Mouse (Mus musculus) spleen, adult 2 months (tissue): ENCODE data around the gene Slc16a6. TPM values are rescaled to one million over a fixed set of nuclear protein-coding genes. Genes with fewer than 3 reads are reported as not detected.

Source experiments
- DNase-seq, 2 experiments: peaks; one replicate each; pipeline versions ENCODE4 v3.0.0 to v3.0.0-alpha.2; 2012 to 2021; ENCODE audit warnings: low spot score in 2 of 2, low read depth in 1 of 2
- H3K27ac ChIP-seq: fragments of 200-500 bp; 2 replicates; pipeline ENCODE4 v1.5.1; 2012; ENCODE audit warnings: low read length, inconsistent platforms; ENCODE audit not compliant: insufficient read depth
- H3K27me3 ChIP-seq: fragments of 200-500 bp; 2 replicates; pipeline ENCODE4 v1.6.1; 2012; ENCODE audit warnings: mild to moderate bottlenecking, moderate library complexity, low read length, inconsistent platforms; ENCODE audit not compliant: control insufficient read depth, insufficient read depth
- H3K36me3 ChIP-seq: fragments of 200-500 bp; 2 replicates; pipeline ENCODE4 v1.6.1; 2012; ENCODE audit warnings: mild to moderate bottlenecking, low read length, inconsistent platforms; ENCODE audit not compliant: control insufficient read depth, insufficient read depth
- H3K4me1 ChIP-seq: fragments of 200-500 bp; 2 replicates; pipeline ENCODE4 v1.6.1; 2011; ENCODE audit warnings: inconsistent platforms; ENCODE audit not compliant: control insufficient read depth, insufficient read depth, insufficient read length
- H3K4me3 ChIP-seq: fragments of 200-500 bp; 2 replicates; pipeline ENCODE4 v1.5.1; 2011; ENCODE audit warnings: mild to moderate bottlenecking, inconsistent platforms; ENCODE audit not compliant: insufficient read depth, insufficient read length; ENCODE audit errors: extremely low read depth
- CTCF ChIP-seq: fragments of 200-500 bp; IDR thresholded peaks from 2 replicates; pipeline ENCODE4 v1.5.1; 2011; ENCODE audit warnings: mild to moderate bottlenecking, inconsistent platforms; ENCODE audit not compliant: insufficient read depth, insufficient read length, insufficient replicate concordance; ENCODE audit errors: extremely low read depth
- POLR2A ChIP-seq: fragments of 200-500 bp; IDR thresholded peaks from 2 replicates; pipeline ENCODE4 v1.6.1; 2011; ENCODE audit warnings: low read depth, low read length, inconsistent platforms
- WGBS: fragments of 180-500 bp; shearing (Covaris S2); methylation state at CpG from one replicate; pipeline ENCODE4 v1.1.7; 2018; 5-methylcytosine and 5-hydroxymethylcytosine counted together
- polyA plus RNA-seq: library from polyadenylated mRNA; depleted of rRNA; stranded (reverse); fragments of >200 nt; gene quantifications from 2 replicates; pipeline ENCODE4 v1.2.3, GENCODE M21; 2012

The Slc16a6 gene
- polyA plus RNA-seq, 1 experiment = 9.8 TPM

GRCm38 (mm10) chr11:109419461-109419860 lies 53.9 kb downstream of the Slc16a6 start:
- Histone ChIP-seq H3K36me3 (no peaks in the 10 kb centered on the region), H3K4me3 (no peak overlapping the region; the same call in 1 of the 2 replicates), H3K27ac (peak overlapping the region; percentile 91), H3K4me1 (peaks cover 9% of the 10 kb centered on the region; the same call in 1 of the 2 replicates), H3K27me3 (no peaks in the 10 kb centered on the region)
- no peak for TF ChIP-seq CTCF
- no peak for TF ChIP-seq POLR2A
- no peak for DNase-seq
- 20% methylated on average over 4 of the region's 4 CpGs for WGBS

- 50% methylated on average over 9 of the region's 9 CpGs for WGBS
- DNase-seq = no peak
- H3K36me3 ChIP-seq = no peaks in the 10 kb centered on the region
- no peak overlapping the region for H3K4me3 ChIP-seq
- TF ChIP-seq POLR2A (no peak), CTCF (no peak)
- H3K27me3 ChIP-seq = no peaks in the 10 kb centered on the region
- H3K27ac ChIP-seq = no peak overlapping the region
- peaks cover 9% of the 10 kb centered on the region; the same call in 1 of the 2 replicates for H3K4me1 ChIP-seq
Observed at GRCm38 (mm10) chr11:109417472-109418040, 55.8 kb downstream of the Slc16a6 start.

GRCm38 (mm10) chr11:109416709-109417420 lies 56.5 kb downstream of the Slc16a6 start:
- H3K27ac ChIP-seq = no peak overlapping the region
- WGBS = 72% methylated on average over 8 of the region's 8 CpGs
- no peak overlapping the region for H3K4me3 ChIP-seq
- no peaks in the 10 kb centered on the region for H3K36me3 ChIP-seq
- no peak for TF ChIP-seq POLR2A
- TF ChIP-seq CTCF = no peak
- DNase-seq = no peak
- H3K27me3 ChIP-seq = no peaks in the 10 kb centered on the region
- peaks cover 9% of the 10 kb centered on the region; the same call in 1 of the 2 replicates for H3K4me1 ChIP-seq

GRCm38 (mm10) chr11:109414802-109415201 lies 58.6 kb downstream of the Slc16a6 start:
- Histone ChIP-seq H3K27ac (no peak overlapping the region), H3K36me3 (no peaks in the 10 kb centered on the region), H3K27me3 (no peaks in the 10 kb centered on the region), H3K4me1 (peaks cover 3% of the 10 kb centered on the region; the same call in 1 of the 2 replicates), H3K4me3 (no peak overlapping the region)
- no peak for TF ChIP-seq CTCF
- no peak for TF ChIP-seq POLR2A
- no peak for DNase-seq
- WGBS = 83% methylated on average over 5 of the region's 5 CpGs

- WGBS = 89% methylated on average over 6 of the region's 6 CpGs
- no peak for DNase-seq
- Histone ChIP-seq H3K27me3 (no peaks in the 10 kb centered on the region), H3K4me3 (no peak within 1 kb of the TSS), H3K36me3 (no peaks in the 10 kb centered on the region), H3K27ac (no peak within 1 kb of the TSS), H3K4me1 (peaks cover 3% of the 10 kb centered on the region; the same call in 1 of the 2 replicates)
- TF ChIP-seq CTCF (no peak), POLR2A (no peak)
Observed at GRCm38 (mm10) chr11:109413617-109414016, 59.8 kb downstream of the Slc16a6 start, which contains the start of gene 9930022D16Rik. TSS of gene 9930022D16Rik (plus strand) at chr11:109413917.

- WGBS = 85% methylated on average over 15 of the region's 15 CpGs
- Histone ChIP-seq H3K27ac (no peak overlapping the region), H3K4me1 (no peaks in the 10 kb centered on the region), H3K36me3 (no peaks in the 10 kb centered on the region), H3K4me3 (no peak overlapping the region), H3K27me3 (no peaks in the 10 kb centered on the region)
- no peak for TF ChIP-seq CTCF
- TF ChIP-seq POLR2A = no peak
- DNase-seq = no peak
Observed at GRCm38 (mm10) chr11:109410197-109410980, 63.0 kb downstream of the Slc16a6 start.
